Mouse (Mus musculus): ENCODE data around the gene Ndufaf2.

GRCm38 (mm10) chr13:108086036-108086435 lies 72.4 kb downstream of the Ndufaf2 start:
- TF ChIP-seq GATA1 (IDR thresholded peaks at IDR 0.05; ENCODE audit: borderline replicate concordance, low read length), result no peak
- no peak for TF ChIP-seq FLI1 (IDR thresholded peaks at IDR 0.05; ENCODE audit: low read length)
